Mouse (Mus musculus) kidney, embryonic 15.5 days (tissue): Measurements from ENCODE around the gene Sorcs2. TPM values are rescaled to one million over a fixed set of nuclear protein-coding genes. Genes with fewer than 3 reads are reported as not detected.
A peak's percentile ranks its signal among the peaks of the same experiment; 100 is the strongest.

Source experiments
- ATAC-seq: fragments of 200-750 bp; cut with Nextera tagmentation; replicated peaks from 2 replicates; pipeline ENCODE4 v1.8.0; 2017; ENCODE audit warnings: moderate TSS enrichment; ENCODE audit not compliant: low FRiP score
- H3K27ac ChIP-seq: fragments of 300-500 bp; sonication (generic); 2 replicates; pipeline ENCODE4 v1.5.1; 2015; ENCODE audit warnings: mild to moderate bottlenecking, inconsistent platforms
- H3K27me3 ChIP-seq: fragments of 300-500 bp; sonication (generic); 2 replicates; pipeline ENCODE4 v1.6.1; 2015; ENCODE audit warnings: inconsistent platforms
- H3K36me3 ChIP-seq: fragments of 300-500 bp; sonication (generic); 2 replicates; pipeline ENCODE4 v1.6.1; 2015; ENCODE audit warnings: inconsistent platforms
- H3K4me1 ChIP-seq: fragments of 300-500 bp; sonication (generic); 2 replicates; pipeline ENCODE4 v1.6.1; 2015; ENCODE audit warnings: inconsistent platforms
- H3K4me2 ChIP-seq: fragments of 300-500 bp; sonication (generic); 2 replicates; pipeline ENCODE4 v1.6.1; 2015; ENCODE audit warnings: moderate library complexity, mild to moderate bottlenecking, inconsistent platforms
- H3K4me3 ChIP-seq: fragments of 300-500 bp; sonication (generic); replicated peaks from 2 replicates; pipeline ENCODE4 v1.5.1; 2015; ENCODE audit warnings: mild to moderate bottlenecking, inconsistent platforms
- H3K9ac ChIP-seq: fragments of 300-500 bp; sonication (generic); 2 replicates; pipeline ENCODE4 v1.6.1; 2015; ENCODE audit warnings: mild to moderate bottlenecking, inconsistent platforms
- H3K9me3 ChIP-seq: fragments of 300-500 bp; sonication (generic); replicated peaks from 2 replicates; pipeline ENCODE4 v1.6.1; 2016; ENCODE audit warnings: inconsistent platforms
- WGBS: fragments of 180-500 bp; shearing (Covaris S2); methylation state at CpG from one replicate; pipeline ENCODE4 v1.1.7; 2015; ENCODE audit warnings: mixed read lengths; 5-methylcytosine and 5-hydroxymethylcytosine counted together
- polyA plus RNA-seq: library from polyadenylated mRNA; unstranded; fragments of >200 nt; fragmentation: Nextera tagmentation; extraction: Ambion mirVana; gene quantifications from 2 replicates; pipeline ENCODE4 v1.2.1, GENCODE M21; 2015

Gene Sorcs2
- polyA plus RNA-seq, 1 experiment from 2014 or later, result 12.9 TPM

GRCm38 (mm10) chr5:36021091-36021490 is 376.8 kb downstream of the Sorcs2 start:
- Histone ChIP-seq H3K27me3 (no peaks in the 10 kb centered on the region), H3K36me3 (peaks cover 12% of the 10 kb centered on the region; the same call in 1 of the 2 replicates), H3K27ac (no peak overlapping the region), H3K9ac (no peak overlapping the region), H3K9me3 (no peaks in the 10 kb centered on the region), H3K4me2 (no peak overlapping the region), H3K4me1 (no peaks in the 10 kb centered on the region), H3K4me3 (no peak overlapping the region)
- no peak for ATAC-seq
- WGBS, result 81% methylated on average over 3 of the region's 3 CpGs

- 79% methylated on average over 3 of the region's 3 CpGs for WGBS
- Histone ChIP-seq H3K4me2 (no peak overlapping the region), H3K4me3 (no peak overlapping the region), H3K36me3 (peaks cover 12% of the 10 kb centered on the region; the same call in 1 of the 2 replicates), H3K27me3 (no peaks in the 10 kb centered on the region), H3K27ac (no peak overlapping the region), H3K9ac (no peak overlapping the region), H3K9me3 (no peaks in the 10 kb centered on the region), H3K4me1 (no peaks in the 10 kb centered on the region)
- no peak for ATAC-seq
Measured at GRCm38 (mm10) chr5:36018366-36018765, 379.6 kb downstream of the Sorcs2 start.

GRCm38 (mm10) chr5:36009405-36009804 is 388.5 kb downstream of the Sorcs2 start:
- H3K27me3 ChIP-seq, result no peaks in the 10 kb centered on the region
- no peaks in the 10 kb centered on the region for H3K9me3 ChIP-seq
- WGBS, result 76% methylated on average over 4 of the region's 4 CpGs
- H3K27ac ChIP-seq, result no peak overlapping the region
- H3K4me2 ChIP-seq, result no peak overlapping the region
- no peaks in the 10 kb centered on the region for H3K4me1 ChIP-seq
- no peak overlapping the region for H3K4me3 ChIP-seq
- H3K36me3 ChIP-seq, result peaks cover 1% of the 10 kb centered on the region; the same call in 1 of the 2 replicates
- ATAC-seq, result no peak
- no peak overlapping the region for H3K9ac ChIP-seq

GRCm38 (mm10) chr5:36007649-36008048 is 390.3 kb downstream of the Sorcs2 start:
- no peak for ATAC-seq
- H3K9me3 ChIP-seq, result no peaks in the 10 kb centered on the region
- peaks cover 10% of the 10 kb centered on the region for H3K36me3 ChIP-seq
- no peak overlapping the region for H3K4me3 ChIP-seq
- no peaks in the 10 kb centered on the region for H3K4me1 ChIP-seq
- WGBS, result 83% methylated on average over 10 of the region's 10 CpGs
- H3K9ac ChIP-seq, result no peak overlapping the region
- no peak overlapping the region for H3K27ac ChIP-seq
- no peak overlapping the region for H3K4me2 ChIP-seq
- H3K27me3 ChIP-seq, result no peaks in the 10 kb centered on the region

GRCm38 (mm10) chr5:36006586-36006985 is 391.4 kb downstream of the Sorcs2 start:
- Histone ChIP-seq H3K4me1 (no peaks in the 10 kb centered on the region), H3K9ac (no peak overlapping the region), H3K36me3 (peaks cover 20% of the 10 kb centered on the region), H3K27ac (no peak overlapping the region), H3K27me3 (no peaks in the 10 kb centered on the region), H3K4me3 (no peak overlapping the region), H3K4me2 (no peak overlapping the region), H3K9me3 (no peaks in the 10 kb centered on the region)
- no peak for ATAC-seq
- WGBS, result 69% methylated on average over 5 of the region's 5 CpGs

GRCm38 (mm10) chr5:36006106-36006505 is 391.8 kb downstream of the Sorcs2 start:
- Histone ChIP-seq H3K4me1 (no peaks in the 10 kb centered on the region), H3K36me3 (peaks cover 25% of the 10 kb centered on the region), H3K27ac (no peak overlapping the region), H3K4me2 (no peak overlapping the region), H3K9me3 (no peaks in the 10 kb centered on the region), H3K9ac (no peak overlapping the region), H3K27me3 (no peaks in the 10 kb centered on the region), H3K4me3 (no peak overlapping the region)
- no peak for ATAC-seq
- 68% methylated on average over 8 of the region's 8 CpGs for WGBS

- no peak overlapping the region for H3K4me2 ChIP-seq
- no peaks in the 10 kb centered on the region for H3K4me1 ChIP-seq
- H3K27ac ChIP-seq, result no peak overlapping the region
- H3K9me3 ChIP-seq, result no peaks in the 10 kb centered on the region
- H3K4me3 ChIP-seq, result no peak overlapping the region
- H3K27me3 ChIP-seq, result no peaks in the 10 kb centered on the region
- H3K9ac ChIP-seq, result no peak overlapping the region
- 78% methylated on average over 10 of the region's 10 CpGs for WGBS
- H3K36me3 ChIP-seq, result peaks cover 48% of the 10 kb centered on the region
- ATAC-seq, result no peak
Measured at GRCm38 (mm10) chr5:36003797-36004196, 394.1 kb downstream of the Sorcs2 start.

GRCm38 (mm10) chr5:35989986-35990735 is 407.8 kb downstream of the Sorcs2 start:
- 84% methylated on average over 11 of the region's 11 CpGs for WGBS
- Histone ChIP-seq H3K9ac (no peak overlapping the region), H3K27me3 (no peaks in the 10 kb centered on the region), H3K27ac (peak overlapping the region; percentile 56), H3K36me3 (peaks cover 89% of the 10 kb centered on the region), H3K4me3 (no peak overlapping the region), H3K4me1 (peaks cover 19% of the 10 kb centered on the region), H3K9me3 (no peaks in the 10 kb centered on the region), H3K4me2 (no peak overlapping the region)
- ATAC-seq, result no peak

- ATAC-seq, result no peak
- Histone ChIP-seq H3K4me3 (no peak overlapping the region), H3K9me3 (no peaks in the 10 kb centered on the region), H3K36me3 (peaks cover 90% of the 10 kb centered on the region), H3K27ac (no peak overlapping the region), H3K27me3 (no peaks in the 10 kb centered on the region), H3K9ac (no peak overlapping the region), H3K4me2 (no peak overlapping the region), H3K4me1 (peaks cover 19% of the 10 kb centered on the region)
- WGBS, result 83% methylated on average over 6 of the region's 6 CpGs
Measured at GRCm38 (mm10) chr5:35989506-35989905, 408.4 kb downstream of the Sorcs2 start.

- Histone ChIP-seq H3K9ac (no peak overlapping the region), H3K36me3 (peaks cover 90% of the 10 kb centered on the region), H3K4me2 (no peak overlapping the region), H3K4me1 (peaks cover 19% of the 10 kb centered on the region), H3K27ac (no peak overlapping the region), H3K27me3 (no peaks in the 10 kb centered on the region), H3K4me3 (no peak overlapping the region), H3K9me3 (no peaks in the 10 kb centered on the region)
- WGBS, result 95% methylated on average over 8 of the region's 8 CpGs
- ATAC-seq, result no peak
Measured at GRCm38 (mm10) chr5:35988085-35988484, 409.9 kb downstream of the Sorcs2 start.

- peaks cover 8% of the 10 kb centered on the region for H3K4me1 ChIP-seq
- H3K27me3 ChIP-seq, result no peaks in the 10 kb centered on the region
- no peak overlapping the region for H3K4me3 ChIP-seq
- no peak for ATAC-seq
- 87% methylated on average over 8 of the region's 8 CpGs for WGBS
- H3K9ac ChIP-seq, result no peak overlapping the region
- peaks cover 90% of the 10 kb centered on the region for H3K36me3 ChIP-seq
- H3K4me2 ChIP-seq, result no peak overlapping the region
- no peaks in the 10 kb centered on the region for H3K9me3 ChIP-seq
- H3K27ac ChIP-seq, result no peak overlapping the region
Measured at GRCm38 (mm10) chr5:35985611-35986010, 412.3 kb downstream of the Sorcs2 start.

GRCm38 (mm10) chr5:35981976-35982375 is 416.0 kb downstream of the Sorcs2 start:
- Histone ChIP-seq H3K4me1 (no peaks in the 10 kb centered on the region), H3K9ac (no peak overlapping the region), H3K27ac (no peak overlapping the region), H3K4me2 (no peak overlapping the region), H3K36me3 (peaks cover 88% of the 10 kb centered on the region), H3K27me3 (no peaks in the 10 kb centered on the region), H3K4me3 (no peak overlapping the region), H3K9me3 (no peaks in the 10 kb centered on the region)
- ATAC-seq, result no peak
- 43% methylated on average over 4 of the region's 4 CpGs for WGBS

- Histone ChIP-seq H3K9me3 (no peaks in the 10 kb centered on the region), H3K4me3 (no peak overlapping the region), H3K36me3 (peaks cover 88% of the 10 kb centered on the region), H3K9ac (no peak overlapping the region), H3K4me1 (no peaks in the 10 kb centered on the region), H3K27me3 (no peaks in the 10 kb centered on the region), H3K4me2 (no peak overlapping the region), H3K27ac (no peak overlapping the region)
- 75% methylated on average over 5 of the region's 5 CpGs for WGBS
- ATAC-seq, result no peak
Measured at GRCm38 (mm10) chr5:35981341-35981740, 416.6 kb downstream of the Sorcs2 start.
